In the genomic region with DNA sequence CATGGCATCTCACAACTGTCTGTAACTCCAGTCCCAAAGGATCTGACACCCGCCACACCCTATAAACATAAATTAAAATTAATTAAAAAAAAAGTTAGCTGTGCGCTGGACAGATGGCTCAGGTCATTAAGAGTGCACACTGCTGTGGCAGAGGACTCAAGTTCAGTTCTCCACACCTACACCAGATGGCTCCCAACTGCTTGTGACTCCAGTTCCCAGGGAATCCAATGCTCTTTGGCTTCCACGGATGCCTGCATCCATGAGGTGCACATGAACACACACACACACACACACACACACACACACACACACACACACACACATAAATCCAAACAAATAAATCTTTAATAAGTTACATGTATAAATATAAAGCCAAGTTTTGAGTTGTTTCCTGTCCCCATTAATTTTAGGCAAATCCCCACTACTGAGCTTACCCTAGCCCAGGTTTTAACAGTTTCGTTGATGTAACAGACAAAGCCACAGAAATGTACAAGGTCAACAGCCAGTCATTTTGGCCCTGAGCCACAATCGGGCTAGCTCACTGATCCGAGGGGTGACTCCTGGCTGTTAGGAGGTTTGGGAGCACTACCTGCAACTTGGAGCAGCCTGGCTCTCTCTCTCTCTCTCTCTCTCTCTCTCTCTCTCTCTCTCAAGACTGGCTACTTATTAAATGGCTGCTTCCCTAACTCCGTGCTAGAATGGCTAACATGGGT, we compare ENCODE assay signal across 10 mouse cellular contexts. TPM values are rescaled to one million over a fixed set of nuclear protein-coding genes. Genes with fewer than 3 reads are reported as not detected.
DNase-seq lines count a peak whose midpoint lies in the region; ATAC-seq lines count a peak whose summit lies in the region.
"Had no signal": no experiment of that assay in that cellular context is flagged by ENCODE, and none has a peak within 500 bp of the region (broad histone marks: within the 10 kb centered on the region; RNA-seq: fewer than 3 reads in every experiment).

No protein-coding gene starts in this region.

- WGBS in intestine, embryonic 16.5 days = 67% methylated on average over 7 of the region's 7 CpGs
- WGBS in intestine, embryonic 15.5 days = 66% methylated on average over 7 of the region's 7 CpGs
- WGBS in hindbrain, embryonic 13.5 days = 62% methylated on average over 7 of the region's 7 CpGs
- WGBS in heart, embryonic 12.5 days = 70% methylated on average over 7 of the region's 7 CpGs

- H3K4me1 ChIP-seq in intestine, embryonic 16.5 days (ENCODE audit: control insufficient read depth, insufficient read depth, low read length) = peaks cover 2% of the 10 kb centered on the region
- peaks cover 3% of the 10 kb centered on the region; the same call in 1 of the 2 replicates for H3K4me1 ChIP-seq in intestine, embryonic 15.5 days (replicated peaks)
- peaks cover 3% of the 10 kb centered on the region for H3K4me1 ChIP-seq in hindbrain, embryonic 13.5 days (replicated peaks)
- H3K4me1 ChIP-seq in heart, embryonic 12.5 days (replicated peaks) = peaks cover 4% of the 10 kb centered on the region

- no peak overlapping the region for H3K27ac ChIP-seq in intestine, embryonic 16.5 days (ENCODE audit: low read length)
- H3K27ac ChIP-seq in intestine, embryonic 15.5 days = no peak overlapping the region
- no peak overlapping the region for H3K27ac ChIP-seq in hindbrain, embryonic 13.5 days
- H3K27ac ChIP-seq in heart, embryonic 12.5 days (ENCODE audit: poor library complexity, severe bottlenecking) = no peak overlapping the region

- H3K27me3 ChIP-seq in intestine, embryonic 16.5 days (replicated peaks; ENCODE audit: control insufficient read depth, insufficient read depth, low read length) = no peaks in the 10 kb centered on the region
- no peaks in the 10 kb centered on the region for H3K27me3 ChIP-seq in intestine, embryonic 15.5 days (replicated peaks)
- H3K27me3 ChIP-seq in hindbrain, embryonic 13.5 days = no peaks in the 10 kb centered on the region
- no peaks in the 10 kb centered on the region for H3K27me3 ChIP-seq in heart, embryonic 12.5 days (replicated peaks)

- no peaks in the 10 kb centered on the region for H3K36me3 ChIP-seq in intestine, embryonic 16.5 days (ENCODE audit: control insufficient read depth, insufficient read depth, low read length)
- no peaks in the 10 kb centered on the region for H3K36me3 ChIP-seq in intestine, embryonic 15.5 days
- H3K36me3 ChIP-seq in hindbrain, embryonic 13.5 days = no peaks in the 10 kb centered on the region
- no peaks in the 10 kb centered on the region for H3K36me3 ChIP-seq in heart, embryonic 12.5 days

- H3K4me2 ChIP-seq in intestine, embryonic 16.5 days (ENCODE audit: low read depth, low read length) = no peak overlapping the region
- no peak overlapping the region for H3K4me2 ChIP-seq in intestine, embryonic 15.5 days (replicated peaks)
- no peak overlapping the region for H3K4me2 ChIP-seq in hindbrain, embryonic 13.5 days
- no peak overlapping the region for H3K4me2 ChIP-seq in heart, embryonic 12.5 days

- H3K9me3 ChIP-seq in intestine, embryonic 16.5 days (ENCODE audit: control insufficient read depth, low read length) = no peaks in the 10 kb centered on the region
- H3K9me3 ChIP-seq in intestine, embryonic 15.5 days = no peaks in the 10 kb centered on the region
- no peaks in the 10 kb centered on the region for H3K9me3 ChIP-seq in hindbrain, embryonic 13.5 days
- 0 out of 2 replicates have a peak, but pooled peaks cover 6% of the 10 kb centered on the region for H3K9me3 ChIP-seq in heart, embryonic 12.5 days (replicated peaks)

- ATAC-seq in intestine, embryonic 16.5 days = peak; percentile 23; the same call in 1 of the 2 replicates
- no peak for ATAC-seq in intestine, embryonic 15.5 days
- 0 out of 2 replicates have a peak, but pooled peaks have one; percentile 17 for ATAC-seq in hindbrain, embryonic 13.5 days (ENCODE audit: low FRiP score)
- ATAC-seq in heart, embryonic 12.5 days (ENCODE audit: insufficient number of reproducible peaks, low FRiP score) = no peak

- H3K4me3 ChIP-seq in intestine, embryonic 16.5 days (ENCODE audit: low read length) = no peak overlapping the region
- no peak overlapping the region for H3K4me3 ChIP-seq in intestine, embryonic 15.5 days (replicated peaks)
- H3K4me3 ChIP-seq in hindbrain, embryonic 13.5 days = no peak overlapping the region
- H3K4me3 ChIP-seq in heart, embryonic 12.5 days = no peak overlapping the region

- no peak overlapping the region for H3K9ac ChIP-seq in intestine, embryonic 16.5 days (ENCODE audit: low read depth, low read length)
- H3K9ac ChIP-seq in intestine, embryonic 15.5 days = no peak overlapping the region
- no peak overlapping the region for H3K9ac ChIP-seq in hindbrain, embryonic 13.5 days
- no peak overlapping the region for H3K9ac ChIP-seq in heart, embryonic 12.5 days

- peak; percentile 36 for DNase-seq in ZHBTc4 (ENCODE audit: low read depth, low spot score)
- DNase-seq in kidney, postnatal 25 days = peak; percentile 71 to 82
- no peak for DNase-seq in gastrocnemius, postnatal 10 days
- no peak for DNase-seq in cerebellum, adult 9-10 months
- DNase-seq: lung, adult 2 months; right cerebral cortex, postnatal 25 days had no signal

RNA-seq across cellular contexts. Expression of gene Tspo2, which starts 8.4 kb away (rescaled TPM):
- 4.5 and 4.7 TPM in 2 replicates for polyA plus RNA-seq in intestine, embryonic 16.5 days (2015; fragmentation: Nextera tagmentation; extraction: Ambion mirVana)
- polyA plus RNA-seq in intestine, embryonic 15.5 days (2015; fragmentation: Nextera tagmentation; extraction: Ambion mirVana) = 3.5 and 4.4 TPM in 2 replicates
- 1.8 and 2.7 TPM in 2 replicates for polyA plus RNA-seq in hindbrain, embryonic 13.5 days (2015; fragmentation: Nextera tagmentation; extraction: Ambion mirVana)
- 4.5 and 5.7 TPM in 2 replicates for polyA plus RNA-seq in heart, embryonic 12.5 days (2016; fragmentation: Nextera tagmentation; extraction: Ambion mirVana)
- total RNA-seq in gastrocnemius, postnatal 10 days (2021) = under 1 TPM in 1 of 2 experiments, not detected in 1; 0.93 TPM

RNA-seq across cellular contexts. Expression of gene Apobec2, which starts 10.2 kb away (rescaled TPM):
- 4.6 and 5.4 TPM in 2 replicates for polyA plus RNA-seq in intestine, embryonic 16.5 days (2015; fragmentation: Nextera tagmentation; extraction: Ambion mirVana)
- 3.8 and 4.1 TPM in 2 replicates for polyA plus RNA-seq in intestine, embryonic 15.5 days (2015; fragmentation: Nextera tagmentation; extraction: Ambion mirVana)
- 0.67 and 0.81 TPM in 2 replicates for polyA plus RNA-seq in hindbrain, embryonic 13.5 days (2015; fragmentation: Nextera tagmentation; extraction: Ambion mirVana)
- polyA plus RNA-seq in heart, embryonic 12.5 days (2016; fragmentation: Nextera tagmentation; extraction: Ambion mirVana) = 199 and 207 TPM in 2 replicates
- 100 to 1,000 TPM; 515 to 520 TPM for total RNA-seq in gastrocnemius, postnatal 10 days (2021)

RNA-seq across cellular contexts. Expression of gene Unc5cl, which starts 11.8 kb away (rescaled TPM):
- 47.2 and 49.3 TPM in 2 replicates for polyA plus RNA-seq in intestine, embryonic 16.5 days (2015; fragmentation: Nextera tagmentation; extraction: Ambion mirVana)
- polyA plus RNA-seq in intestine, embryonic 15.5 days (2015; fragmentation: Nextera tagmentation; extraction: Ambion mirVana) = 36.3 and 38.9 TPM in 2 replicates
- polyA plus RNA-seq in hindbrain, embryonic 13.5 days (2015; fragmentation: Nextera tagmentation; extraction: Ambion mirVana) = 0.26 and 0.38 TPM in 2 replicates
- polyA plus RNA-seq in heart, embryonic 12.5 days (2016; fragmentation: Nextera tagmentation; extraction: Ambion mirVana) = 0.09 and 0.36 TPM in 2 replicates
- total RNA-seq in gastrocnemius, postnatal 10 days (2021) = not detected

RNA-seq across cellular contexts. Expression of gene Oard1, which starts 33.1 kb away (rescaled TPM):
- 62.7 and 70.6 TPM in 2 replicates for polyA plus RNA-seq in intestine, embryonic 16.5 days (2015; fragmentation: Nextera tagmentation; extraction: Ambion mirVana)
- 72.8 and 73.2 TPM in 2 replicates for polyA plus RNA-seq in intestine, embryonic 15.5 days (2015; fragmentation: Nextera tagmentation; extraction: Ambion mirVana)
- 45.1 and 47.1 TPM in 2 replicates for polyA plus RNA-seq in hindbrain, embryonic 13.5 days (2015; fragmentation: Nextera tagmentation; extraction: Ambion mirVana)
- polyA plus RNA-seq in heart, embryonic 12.5 days (2016; fragmentation: Nextera tagmentation; extraction: Ambion mirVana) = 43.6 and 45.4 TPM in 2 replicates
- total RNA-seq in gastrocnemius, postnatal 10 days (2021) = 10 to 100 TPM in 1 of 2 experiments, 1 to 10 TPM in 1; 9.8 to 11.4 TPM

RNA-seq across cellular contexts. Expression of gene Nfya, which starts 33.2 kb away (rescaled TPM):
- 9.3 and 10.8 TPM in 2 replicates for polyA plus RNA-seq in intestine, embryonic 16.5 days (2015; fragmentation: Nextera tagmentation; extraction: Ambion mirVana)
- 11.2 and 12.5 TPM in 2 replicates for polyA plus RNA-seq in intestine, embryonic 15.5 days (2015; fragmentation: Nextera tagmentation; extraction: Ambion mirVana)
- polyA plus RNA-seq in hindbrain, embryonic 13.5 days (2015; fragmentation: Nextera tagmentation; extraction: Ambion mirVana) = 13.2 and 13.8 TPM in 2 replicates
- 13.7 and 14.0 TPM in 2 replicates for polyA plus RNA-seq in heart, embryonic 12.5 days (2016; fragmentation: Nextera tagmentation; extraction: Ambion mirVana)
- total RNA-seq in gastrocnemius, postnatal 10 days (2021) = 10 to 100 TPM; 11.3 to 19.2 TPM

Comparison
In these comparisons a context has a peak if more than half of its experiments do, and no peak if none do; other contexts are left out.
1. ATAC-seq: peak in intestine, embryonic 16.5 days (single experiment) and hindbrain, embryonic 13.5 days (single experiment); none in intestine, embryonic 15.5 days (single experiment) and heart, embryonic 12.5 days (single experiment).
2. DNase-seq: peak in ZHBTc4 (single experiment) and kidney, postnatal 25 days (2 of 2); none in gastrocnemius, postnatal 10 days (single experiment) and cerebellum, adult 9-10 months (single experiment).
3. RNA of gene Apobec2, which starts 10.2 kb away (polyA plus RNA-seq): 199 to 207 TPM in heart, embryonic 12.5 days; 4.6 to 5.4 TPM in intestine, embryonic 16.5 days, 3.8 to 4.1 TPM in intestine, embryonic 15.5 days and 0.67 to 0.81 TPM in hindbrain, embryonic 13.5 days; every median in the first group is over 10 times any median in the second.
4. RNA of gene Unc5cl, which starts 11.8 kb away (polyA plus RNA-seq): 47.2 to 49.3 TPM in intestine, embryonic 16.5 days and 36.3 to 38.9 TPM in intestine, embryonic 15.5 days; 0.26 to 0.38 TPM in hindbrain, embryonic 13.5 days and 0.09 to 0.36 TPM in heart, embryonic 12.5 days; every median in the first group is over 10 times any median in the second.